Mouse (Mus musculus): Measurements from ENCODE around the gene Gm10282.

Gm10282 gene

GRCm38 (mm10) chr8:72295679-72296078 lies 9.4 kb downstream of the Gm10282 start:
- peak; percentile 88 for DNase-seq

DNA sequence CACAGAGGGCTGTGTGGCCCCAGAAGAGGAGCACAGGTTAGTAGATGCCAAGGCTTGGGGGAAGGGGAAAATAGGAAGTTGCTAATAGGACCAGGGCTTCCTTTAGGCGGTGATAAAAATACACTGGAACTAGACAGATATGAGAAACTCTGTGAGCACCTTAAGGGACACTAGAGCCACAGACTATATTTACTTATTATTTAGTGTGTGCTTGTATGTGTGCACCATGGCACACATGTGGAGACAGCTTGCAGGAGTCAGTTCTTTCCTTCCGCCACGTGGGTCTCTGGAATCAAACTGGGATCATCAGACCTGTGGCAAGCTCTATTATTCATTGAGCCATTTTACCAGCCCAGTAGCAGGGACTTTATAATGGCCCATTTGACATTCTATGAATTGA lies 9.9 kb downstream of the Gm10282 start:
- DNase-seq = no peak

DNA sequence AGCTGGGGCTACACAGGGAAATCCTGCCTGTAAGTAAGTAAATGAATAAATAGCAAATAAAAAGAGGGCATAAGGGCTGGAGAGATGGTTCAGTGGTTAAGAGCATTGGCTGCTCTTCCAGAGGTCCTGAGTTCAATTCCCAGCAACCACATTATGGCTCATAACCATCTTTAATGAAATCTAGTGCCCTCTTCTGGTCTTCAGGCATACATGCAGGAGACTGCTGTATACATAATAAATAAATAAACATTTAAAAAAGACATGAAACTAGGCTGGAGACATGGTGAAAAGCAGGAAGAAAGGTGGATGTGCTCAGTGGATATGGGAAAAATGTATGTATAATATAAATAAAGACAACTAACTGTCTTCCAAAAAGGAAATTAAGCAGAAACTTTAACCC lies 11.8 kb downstream of the Gm10282 start:
- DNase-seq = no peak

DNA sequence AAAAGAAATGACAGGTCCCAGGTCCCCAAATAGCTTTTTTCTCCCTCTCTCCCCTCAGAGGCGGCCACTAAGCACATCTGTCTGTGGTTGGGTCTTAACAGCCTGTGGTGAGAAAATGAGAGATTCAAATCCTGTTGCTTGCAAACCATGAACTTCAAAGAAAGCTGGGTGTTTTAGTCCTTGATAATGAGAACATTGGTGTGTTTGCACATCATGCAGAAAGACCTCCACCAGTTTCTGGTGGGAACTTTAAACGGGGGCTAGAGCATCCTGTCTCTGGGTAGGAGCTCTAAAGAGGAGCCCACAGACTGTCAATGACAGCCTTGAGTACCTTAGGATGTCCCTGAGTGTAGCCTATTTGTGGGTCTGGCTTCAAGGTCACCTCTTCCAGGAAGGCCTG lies 14.0 kb downstream of the Gm10282 start:
- no peak for DNase-seq

GRCm38 (mm10) chr8:72289051-72289450 lies 16.0 kb downstream of the Gm10282 start:
- no peak for DNase-seq

DNA sequence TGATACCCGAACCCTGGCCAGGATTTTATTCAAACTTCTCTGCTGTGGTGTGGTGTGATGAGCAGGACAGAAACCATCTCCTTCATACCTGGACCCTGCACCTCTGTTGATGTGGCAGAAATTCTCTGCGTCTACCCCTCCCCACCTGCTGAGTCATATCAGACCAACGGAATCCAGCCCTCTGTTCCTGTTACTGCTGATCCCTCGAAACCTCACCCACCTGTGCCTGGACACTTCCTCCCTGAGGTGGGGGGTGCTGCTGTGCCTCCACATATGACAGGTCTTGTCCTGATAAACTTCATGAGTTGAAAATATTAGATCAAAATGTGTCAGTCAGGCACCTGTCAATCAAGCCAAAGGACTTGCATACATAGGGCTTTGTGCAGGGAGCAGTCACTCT lies 19.8 kb downstream of the Gm10282 start:
- DNase-seq = no peak

- DNase-seq = no peak
Measured at GRCm38 (mm10) chr8:72281634-72282033, 23.4 kb downstream of the Gm10282 start.

- DNase-seq = no peak
Measured at GRCm38 (mm10) chr8:72279151-72279550, 25.9 kb downstream of the Gm10282 start.

DNA sequence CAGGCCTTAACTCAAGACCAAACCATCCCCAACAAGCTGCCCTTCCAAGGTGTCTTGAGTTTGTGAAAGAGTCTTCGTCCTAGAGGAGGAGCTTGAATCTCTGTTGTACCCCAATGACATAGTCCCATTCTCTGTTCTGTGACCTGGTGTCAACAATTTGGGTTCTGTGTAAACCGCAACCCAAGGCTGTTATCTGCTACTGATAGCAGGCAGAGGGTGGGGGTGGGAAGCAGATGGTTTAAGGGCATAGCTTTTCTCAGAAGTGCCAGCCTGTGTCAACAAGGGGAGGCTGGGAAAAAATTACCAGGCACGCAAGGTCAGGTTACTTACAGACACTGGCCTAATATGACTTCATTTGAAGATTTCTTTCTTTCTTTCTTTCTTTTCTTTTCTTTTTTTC lies 27.8 kb downstream of the Gm10282 start:
- no peak for DNase-seq

- DNase-seq = no peak
Measured at GRCm38 (mm10) chr8:72273807-72274206, 31.3 kb downstream of the Gm10282 start.

DNA sequence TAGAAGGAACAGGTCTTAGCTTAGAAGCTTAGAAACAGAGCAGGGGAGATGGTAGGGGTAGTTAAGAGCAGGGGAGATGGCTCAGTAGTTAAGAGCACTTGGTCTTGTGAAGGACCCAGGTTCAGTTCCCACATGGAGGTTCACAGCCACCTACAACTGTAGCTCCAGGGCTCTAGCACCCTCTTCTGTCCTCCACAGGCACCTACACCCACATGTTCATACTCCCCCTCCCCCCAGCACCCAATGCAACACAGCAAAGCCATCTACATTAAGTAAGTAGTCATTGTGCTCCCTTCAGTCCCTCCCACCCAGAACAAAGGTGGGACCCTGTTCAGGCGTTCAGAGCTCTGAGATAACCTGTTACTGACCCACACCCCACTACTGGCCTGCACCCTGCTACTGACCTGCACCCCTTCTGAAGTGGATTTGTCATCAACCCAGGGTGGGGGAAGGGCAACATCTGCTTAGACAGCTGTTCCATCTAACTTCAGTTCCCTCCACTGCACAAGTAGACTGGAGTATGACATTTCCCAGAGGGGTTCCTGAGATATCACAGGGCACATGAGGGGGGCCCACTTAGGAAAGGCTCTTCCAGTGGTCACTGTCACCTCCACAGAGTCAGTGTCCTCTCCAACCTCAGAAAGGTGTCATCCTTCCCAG lies 31.8 kb downstream of the Gm10282 start:
- no peak for DNase-seq

DNA sequence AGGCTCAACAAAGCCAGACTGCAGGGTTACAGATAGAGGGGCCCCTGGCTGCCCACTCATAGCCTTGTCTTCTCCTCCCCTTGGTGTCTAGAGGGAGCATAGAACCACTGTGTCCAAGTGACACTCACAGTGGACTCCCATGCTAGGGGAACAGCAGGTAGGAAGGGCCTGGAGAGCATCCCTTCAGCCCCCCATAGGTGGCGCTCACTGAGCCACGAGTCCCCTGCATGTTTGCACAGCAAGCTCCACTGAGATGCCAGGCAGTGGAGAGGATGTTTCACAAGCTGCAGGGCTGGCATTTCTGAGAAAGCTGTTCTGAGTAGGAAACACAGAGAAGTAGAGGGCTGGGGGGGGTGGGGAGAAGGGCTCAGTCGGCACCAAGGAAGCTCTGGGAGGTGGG lies 32.7 kb downstream of the Gm10282 start:
- peak; percentile 85 for DNase-seq

DNA sequence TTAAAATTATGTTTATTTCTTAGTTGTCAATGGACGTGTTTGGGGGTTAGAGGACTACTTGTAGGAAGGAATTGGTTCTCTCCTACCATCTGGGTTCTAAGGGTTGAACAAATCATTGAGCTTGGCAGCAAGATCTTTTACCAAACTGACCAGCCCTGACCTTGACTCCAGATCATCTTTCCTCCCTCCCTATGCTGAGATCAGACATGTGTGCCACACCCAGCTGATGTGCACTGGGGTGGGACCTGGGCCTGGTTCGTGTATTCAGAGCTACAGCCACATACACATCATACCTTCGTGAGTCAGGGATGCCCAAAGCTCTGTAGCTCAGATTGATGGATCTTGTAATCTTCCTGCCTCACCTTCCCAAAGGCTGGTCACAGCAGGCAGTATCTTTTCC lies 33.4 kb downstream of the Gm10282 start:
- no peak for DNase-seq

- no peak for DNase-seq
Measured at GRCm38 (mm10) chr8:72271051-72271660, 33.9 kb downstream of the Gm10282 start.

DNA sequence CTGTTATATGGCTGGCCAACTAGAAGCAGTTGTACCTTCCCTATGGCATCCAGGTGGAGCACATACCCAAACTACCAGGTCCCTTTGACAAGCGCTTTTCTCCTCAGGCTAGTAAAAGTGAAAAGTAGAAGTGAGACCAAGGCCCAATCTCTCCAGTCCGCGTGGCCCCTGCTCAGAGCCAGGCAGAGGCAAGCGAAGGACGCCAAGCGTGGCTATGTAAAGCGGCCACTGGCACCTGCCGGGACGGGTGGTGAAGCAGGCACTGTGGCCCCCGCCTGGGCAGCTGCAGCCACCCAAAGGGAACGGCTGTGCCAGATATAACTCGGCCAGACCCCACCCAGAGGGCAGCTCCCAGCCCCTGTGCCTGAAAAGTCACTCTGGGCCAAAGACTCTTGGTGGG lies 34.5 kb downstream of the Gm10282 start:
- DNase-seq = no peak

- peak; percentile 83 for DNase-seq
Measured at GRCm38 (mm10) chr8:72268356-72268755, 36.7 kb downstream of the Gm10282 start.

- DNase-seq = no peak
Measured at GRCm38 (mm10) chr8:72267106-72267505, 38.0 kb downstream of the Gm10282 start.

DNA sequence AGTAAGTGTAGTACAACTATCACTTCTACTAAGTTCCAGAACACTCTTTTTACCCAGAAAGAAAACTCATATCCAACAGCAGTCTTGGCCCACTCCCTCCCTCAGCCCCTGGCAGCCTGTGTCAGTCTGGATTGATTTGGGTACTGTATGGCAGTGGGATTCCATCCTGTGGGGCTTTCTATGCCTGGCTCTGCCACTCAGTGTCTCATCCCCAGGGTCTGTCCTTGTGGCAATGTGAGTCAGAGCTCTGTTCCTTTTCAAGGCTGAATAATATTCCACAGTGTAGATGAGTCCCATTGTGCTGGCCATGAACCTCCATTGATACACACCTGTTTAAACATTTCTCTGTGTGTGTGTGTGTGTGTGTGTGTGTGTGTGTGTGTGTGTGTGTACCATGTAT lies 38.4 kb downstream of the Gm10282 start:
- no peak for DNase-seq

GRCm38 (mm10) chr8:72265342-72265741 lies 39.7 kb downstream of the Gm10282 start:
- DNase-seq = peak; percentile 44

GRCm38 (mm10) chr8:72263451-72263850 lies 41.6 kb downstream of the Gm10282 start:
- no peak for DNase-seq

GRCm38 (mm10) chr8:72262756-72263155 lies 42.3 kb downstream of the Gm10282 start:
- DNase-seq = no peak

GRCm38 (mm10) chr8:72261872-72262271 lies 43.2 kb downstream of the Gm10282 start:
- peak; percentile 45 for DNase-seq

DNA sequence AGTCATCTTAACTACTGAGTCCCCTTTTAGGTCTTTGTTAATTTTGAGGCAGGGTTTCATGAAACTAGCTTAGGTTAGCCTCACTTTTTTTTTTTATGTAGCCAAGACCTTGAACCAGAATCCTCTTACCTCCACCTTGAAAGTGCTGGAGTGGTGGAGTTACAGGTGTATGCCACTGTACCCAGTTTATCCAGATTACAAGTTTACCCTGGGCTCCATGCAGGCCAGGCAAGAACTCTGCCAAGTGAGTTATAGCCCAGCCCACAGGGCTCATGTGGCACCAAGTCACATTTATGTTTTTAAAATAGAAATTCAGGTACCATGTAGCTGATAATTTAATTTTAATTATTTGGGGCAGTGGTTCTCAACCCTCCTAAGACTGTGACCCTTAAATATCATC lies 43.6 kb downstream of the Gm10282 start:
- DNase-seq = no peak

DNA sequence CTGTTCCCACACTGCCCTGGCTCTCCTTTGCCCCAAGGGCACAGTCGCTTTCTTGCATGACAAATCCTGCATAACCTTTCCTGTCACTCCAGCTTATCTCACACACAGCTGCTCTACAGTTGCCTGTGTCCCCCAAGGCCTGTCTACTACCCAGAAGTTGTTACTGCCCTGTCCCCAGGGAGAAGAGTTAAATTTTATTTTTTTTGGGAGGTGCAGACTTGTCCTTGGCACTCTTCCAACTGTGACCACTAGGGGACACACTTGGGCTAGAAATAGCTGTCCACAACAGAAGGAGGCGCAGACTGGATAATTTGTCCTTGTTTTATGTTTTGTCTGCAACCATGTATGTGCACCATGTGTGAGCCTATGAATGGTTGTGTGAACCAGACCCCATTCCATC lies 44.0 kb downstream of the Gm10282 start:
- DNase-seq = peak; percentile 70

DNA sequence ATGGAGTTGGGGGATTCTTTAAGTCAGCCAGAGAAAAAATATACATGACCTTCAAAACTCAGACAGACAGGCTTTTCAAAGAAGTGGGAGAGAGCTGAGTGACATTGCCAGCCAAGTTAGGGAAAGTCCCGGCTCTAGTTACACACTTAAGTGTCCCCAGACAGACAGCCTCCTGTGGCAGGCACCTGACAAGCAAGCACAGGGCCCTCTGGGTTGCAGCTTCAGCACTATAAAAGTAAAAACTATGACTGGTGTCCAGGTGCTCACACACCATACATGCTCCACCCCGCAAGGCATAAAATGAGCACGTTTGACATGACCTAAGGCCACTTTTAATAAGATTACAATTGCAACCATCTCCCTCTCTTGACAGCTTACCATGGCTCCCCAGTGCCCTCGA lies 44.5 kb downstream of the Gm10282 start:
- no peak for DNase-seq

All from lung, postnatal 14 days (tissue).